Mouse (Mus musculus): ENCODE results near the gene Slc30a4. TPM values are rescaled to one million over a fixed set of nuclear protein-coding genes. Genes with fewer than 3 reads are reported as not detected.

Slc30a4 gene
- polyA plus RNA-seq, 1 experiment from 2014 or later = 6.1 TPM

DNA sequence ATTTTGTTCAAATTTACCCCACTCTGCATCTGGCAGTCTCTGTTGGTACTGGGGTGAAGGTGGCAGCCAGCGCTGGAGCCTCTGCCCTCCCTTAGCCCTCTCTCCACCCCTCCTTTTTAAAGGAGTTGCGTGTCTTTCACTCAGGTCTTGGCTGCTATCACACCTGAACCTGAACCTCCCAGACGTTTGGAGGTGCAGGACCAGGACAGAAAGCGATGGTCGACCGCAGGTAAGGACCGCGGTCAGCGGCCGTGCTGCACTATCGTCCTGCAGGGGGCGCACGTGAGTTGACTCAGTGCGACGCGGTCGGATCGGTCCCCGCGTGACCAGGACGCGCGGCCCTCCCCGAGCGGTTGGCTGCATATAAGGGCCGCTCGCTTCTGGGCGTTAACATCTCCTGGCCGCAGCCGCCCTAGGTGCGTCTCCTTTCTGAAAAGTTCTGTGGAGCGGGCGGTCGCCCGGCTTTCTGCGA, 64.9 kb downstream of the Slc30a4 start:
- Histone ChIP-seq H3K9ac (peak overlapping the region; percentile 30; the same call in 1 of the 2 replicates), H3K4me1 (peaks cover 6% of the 10 kb centered on the region; the same call in 1 of the 2 replicates), H3K27me3 (replicated peaks) (peaks cover 20% of the 10 kb centered on the region; the same call in 1 of the 2 replicates), H3K4me3 (peak overlapping the region; percentile 42), H3K4me2 (peak overlapping the region; percentile 79), H3K27ac (no peak overlapping the region), H3K36me3 (replicated peaks) (peaks cover 7% of the 10 kb centered on the region; the same call in 1 of the 2 replicates), H3K9me3 (no peaks in the 10 kb centered on the region)
- peak; percentile 78 for ATAC-seq (replicated peaks)
- WGBS = 2% methylated on average over 36 of the region's 36 CpGs

- Histone ChIP-seq H3K4me1 (peaks cover 15% of the 10 kb centered on the region), H3K27me3 (replicated peaks) (peaks cover 20% of the 10 kb centered on the region; the same call in 1 of the 2 replicates), H3K9me3 (no peaks in the 10 kb centered on the region), H3K4me3 (peak within 1 kb of the TSS; percentile 42), H3K36me3 (replicated peaks) (peaks cover 7% of the 10 kb centered on the region; the same call in 1 of the 2 replicates), H3K27ac (no peak within 1 kb of the TSS), H3K9ac (peak within 1 kb of the TSS; percentile 30; the same call in 1 of the 2 replicates), H3K4me2 (peak within 1 kb of the TSS; percentile 79)
- no peak for ATAC-seq (replicated peaks)
- WGBS = 73% methylated on average over 3 of the region's 3 CpGs
These were observed 65.8 kb downstream of the Slc30a4 start, which contains the start of gene AA467197 for GRCm38 (mm10) chr2:122636686-122637085. Gene AA467197, plus strand, starts transcription at chr2:122636986.

MicroRNA genes within 50 kb of the gene (microRNA counts, 519-probe panel; counts per million panel counts)
- not detected for microRNA mmu-miR-147

Small RNA genes within 50 kb of the gene (microRNA-seq; reads per million reads assigned to microRNA genes)
- 4.6 reads per million, percentile 22 among the genes with 10 or more reads in this experiment for gene Mir147

Other genes starting within 250 kb of the Slc30a4 start
- not detected in 2 replicates for gene Gm14085, start 217.7 kb downstream of the Slc30a4 start, polyA plus RNA-seq (2015; fragmentation: Nextera tagmentation; extraction: Ambion mirVana)
- gene Gatm, start 91.4 kb downstream of the Slc30a4 start, polyA plus RNA-seq (2015; fragmentation: Nextera tagmentation; extraction: Ambion mirVana) = 36.8 and 43.0 TPM in 2 replicates
- 0.31 TPM in 2 replicates for gene AA467197, start 65.7 kb downstream of the Slc30a4 start, polyA plus RNA-seq (2015; fragmentation: Nextera tagmentation; extraction: Ambion mirVana)
- 105 and 113 TPM in 2 replicates for gene Bloc1s6, start 35.8 kb upstream of the Slc30a4 start, polyA plus RNA-seq (2015; fragmentation: Nextera tagmentation; extraction: Ambion mirVana)
- 2.2 and 2.5 TPM in 2 replicates for gene Sqor, start 62.6 kb upstream of the Slc30a4 start, polyA plus RNA-seq (2015; fragmentation: Nextera tagmentation; extraction: Ambion mirVana)